Mouse (Mus musculus): Measurements from ENCODE around the gene Sgms1. TPM values are rescaled to one million over a fixed set of nuclear protein-coding genes. Genes with fewer than 3 reads are reported as not detected.

Gene Sgms1
- total and polyA plus RNA-seq, 2 experiments from 2014 or later: 21.3 to 28.4 TPM

DNA sequence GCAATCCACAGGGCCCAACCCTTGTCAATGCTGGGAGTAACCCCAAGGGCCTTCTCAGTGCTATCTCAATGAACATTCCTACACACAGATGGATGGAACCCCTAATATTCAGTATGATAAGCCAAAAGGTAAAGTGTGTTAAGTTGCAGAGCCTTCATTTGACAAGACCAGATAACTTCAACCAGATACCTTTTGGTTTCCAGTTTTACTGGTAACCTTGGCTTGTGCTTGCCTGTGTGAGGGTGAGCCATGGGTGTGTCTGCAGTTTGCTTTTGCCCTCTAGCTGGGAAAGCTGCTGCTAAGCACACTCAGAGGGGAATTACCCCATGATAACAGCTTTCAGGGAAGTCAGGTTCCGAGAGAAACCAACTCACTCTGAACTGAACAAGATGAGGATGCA, 125.8 kb downstream of the Sgms1 start:
- Histone ChIP-seq H3K27me3 (ENCODE audit: insufficient read depth, low read length) (no peaks in the 10 kb centered on the region), H3K4me1 (ENCODE audit: insufficient read depth, low read length) (no peaks in the 10 kb centered on the region), H3K4me2 (ENCODE audit: low read depth, low read length, poor library complexity, severe bottlenecking) (no peak overlapping the region), H3K4me3 (ENCODE audit: low read depth, low read length) (no peak overlapping the region), H3K9me3 (ENCODE audit: low read length) (no peaks in the 10 kb centered on the region), H3K9ac (replicated peaks; ENCODE audit: low read length, poor library complexity, severe bottlenecking) (no peak overlapping the region), H3K36me3 (ENCODE audit: insufficient read depth, low read length) (peaks cover 4% of the 10 kb centered on the region; the same call in 1 of the 2 replicates), H3K27ac (ENCODE audit: low read depth, low read length) (no peak overlapping the region)
- ATAC-seq (ENCODE audit: low FRiP score) (no peak), DNase-seq (ENCODE audit: low spot score) (no peak)
- 97% methylated on average over 1 of the region's 1 CpGs for WGBS
- TF ChIP-seq CTCF (IDR thresholded peaks at IDR 0.05): no peak

DNA sequence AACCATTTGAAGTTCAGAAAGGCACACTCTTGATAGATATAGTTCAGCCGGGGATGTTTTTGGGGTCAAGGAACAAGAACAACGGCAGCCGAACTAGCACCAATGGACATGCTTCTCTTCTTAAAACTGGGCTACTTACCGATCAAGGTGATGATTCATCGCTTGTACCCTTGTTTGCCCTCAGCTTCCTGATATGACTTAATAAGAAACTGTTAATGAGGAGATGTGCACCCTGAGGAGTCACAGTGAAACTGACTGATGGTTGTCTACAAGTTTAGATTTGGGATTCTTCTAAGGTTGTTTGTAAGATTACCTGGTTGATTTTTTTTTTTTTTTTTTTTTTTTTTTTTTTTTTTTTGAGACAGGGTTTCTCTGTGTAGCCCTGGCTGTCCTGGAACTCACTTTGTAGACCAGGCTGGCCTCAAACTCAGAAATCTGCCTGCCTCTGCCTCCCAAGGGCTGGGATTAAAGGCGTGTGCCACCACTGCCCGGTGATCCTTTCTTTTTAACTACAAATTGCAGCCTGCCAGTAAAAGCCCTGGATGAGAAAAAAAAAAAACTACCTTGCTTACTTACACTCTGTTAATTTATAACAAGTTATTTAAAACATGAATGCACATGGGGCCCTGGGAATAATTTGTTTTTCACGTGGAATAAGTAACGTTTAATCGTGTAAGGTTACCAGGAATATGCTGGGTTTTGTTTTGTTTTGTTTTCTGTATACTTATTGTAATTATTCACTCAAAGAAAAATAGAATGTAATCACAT, 126.5 kb downstream of the Sgms1 start:
- no peak for ATAC-seq (ENCODE audit: low FRiP score)
- DNase-seq (ENCODE audit: low spot score): no peak
- Histone ChIP-seq H3K27ac (ENCODE audit: low read depth, low read length) (no peak overlapping the region), H3K9ac (replicated peaks; ENCODE audit: low read length, poor library complexity, severe bottlenecking) (no peak overlapping the region), H3K36me3 (ENCODE audit: insufficient read depth, low read length) (peaks cover 4% of the 10 kb centered on the region; the same call in 1 of the 2 replicates), H3K27me3 (ENCODE audit: insufficient read depth, low read length) (no peaks in the 10 kb centered on the region), H3K4me1 (ENCODE audit: insufficient read depth, low read length) (0 out of 2 replicates have a peak, but pooled peaks cover 6% of the 10 kb centered on the region), H3K4me2 (ENCODE audit: low read depth, low read length, poor library complexity, severe bottlenecking) (no peak overlapping the region), H3K9me3 (ENCODE audit: low read length) (no peaks in the 10 kb centered on the region), H3K4me3 (ENCODE audit: low read depth, low read length) (no peak overlapping the region)
- WGBS: 93% methylated on average over 10 of the region's 10 CpGs
- TF ChIP-seq CTCF (IDR thresholded peaks at IDR 0.05): no peak

DNA sequence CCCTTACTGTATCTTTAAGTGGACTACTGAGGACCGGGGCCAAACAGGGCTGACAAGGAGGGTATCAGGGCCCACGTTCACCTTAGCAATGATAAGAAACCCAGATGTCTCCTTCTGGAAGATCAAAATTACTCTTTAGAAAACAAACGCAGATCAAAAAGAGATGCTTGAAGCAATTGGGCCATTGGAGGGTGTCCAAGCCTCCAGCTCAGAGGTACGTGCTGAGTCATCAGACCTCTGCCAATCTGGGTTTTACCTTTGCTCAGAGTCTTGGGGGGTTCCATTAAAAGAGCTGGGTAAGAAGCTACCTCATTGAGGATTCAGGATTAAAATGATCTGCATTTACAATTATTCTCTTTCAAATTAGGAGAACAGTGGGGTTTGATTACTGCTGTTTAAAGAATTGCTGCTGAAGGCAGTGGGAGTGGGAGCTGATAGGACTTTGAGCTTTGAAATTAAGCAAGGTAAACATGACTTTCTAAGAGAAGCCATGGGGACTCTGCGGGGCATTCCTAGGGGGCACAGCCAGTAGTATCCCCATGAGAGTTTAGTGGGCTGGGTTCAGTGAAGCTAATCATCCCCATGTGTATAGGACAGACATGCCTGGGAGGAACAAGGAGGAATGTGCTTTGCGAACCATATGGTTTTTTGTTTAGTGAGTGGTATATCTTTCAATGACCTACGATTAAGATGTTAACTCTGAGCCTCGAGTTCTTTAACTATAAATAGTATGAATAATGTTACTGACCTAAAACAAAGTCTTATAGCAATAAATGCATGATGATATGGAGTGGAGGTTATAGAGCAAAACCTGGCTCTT, 128.4 kb downstream of the Sgms1 start:
- Histone ChIP-seq H3K4me1 (ENCODE audit: insufficient read depth, low read length) (0 out of 2 replicates have a peak, but pooled peaks cover 6% of the 10 kb centered on the region), H3K9me3 (ENCODE audit: low read length) (no peaks in the 10 kb centered on the region), H3K4me2 (ENCODE audit: low read depth, low read length, poor library complexity, severe bottlenecking) (no peak overlapping the region), H3K36me3 (ENCODE audit: insufficient read depth, low read length) (peaks cover 4% of the 10 kb centered on the region; the same call in 1 of the 2 replicates), H3K4me3 (ENCODE audit: low read depth, low read length) (no peak overlapping the region), H3K9ac (replicated peaks; ENCODE audit: low read length, poor library complexity, severe bottlenecking) (no peak overlapping the region), H3K27me3 (ENCODE audit: insufficient read depth, low read length) (no peaks in the 10 kb centered on the region), H3K27ac (ENCODE audit: low read depth, low read length) (no peak overlapping the region)
- no peak for ATAC-seq (ENCODE audit: low FRiP score)
- no peak for TF ChIP-seq CTCF (IDR thresholded peaks at IDR 0.05)
- no peak for DNase-seq (ENCODE audit: low spot score)
- 56% methylated on average over 8 of the region's 8 CpGs for WGBS

DNA sequence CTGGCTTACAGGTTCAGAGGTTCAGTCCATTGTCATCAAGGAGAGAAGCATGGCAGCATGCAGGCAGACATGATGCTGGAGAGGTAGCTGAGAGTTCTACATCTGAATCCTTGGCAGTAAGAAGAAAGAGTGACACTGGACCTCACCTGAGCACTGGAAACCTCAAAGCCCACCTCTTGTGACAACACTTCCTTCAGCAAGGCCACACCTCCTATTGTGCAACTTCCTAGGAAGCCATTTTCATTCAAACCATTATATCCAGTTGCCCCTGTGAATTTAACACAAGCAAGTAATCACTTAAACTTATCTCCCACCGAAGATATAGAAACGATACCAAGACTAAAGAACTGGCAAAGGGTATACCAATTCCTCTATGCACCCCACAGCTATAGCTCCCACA, 129.7 kb downstream of the Sgms1 start:
- H3K4me2 ChIP-seq (ENCODE audit: low read depth, low read length, poor library complexity, severe bottlenecking): no peak overlapping the region
- 0 out of 2 replicates have a peak, but pooled peaks cover 6% of the 10 kb centered on the region for H3K4me1 ChIP-seq (ENCODE audit: insufficient read depth, low read length)
- no peaks in the 10 kb centered on the region for H3K27me3 ChIP-seq (ENCODE audit: insufficient read depth, low read length)
- ATAC-seq (ENCODE audit: low FRiP score) (no peak), DNase-seq (ENCODE audit: low spot score) (no peak)
- peaks cover 4% of the 10 kb centered on the region; the same call in 1 of the 2 replicates for H3K36me3 ChIP-seq (ENCODE audit: insufficient read depth, low read length)
- no peaks in the 10 kb centered on the region for H3K9me3 ChIP-seq (ENCODE audit: low read length)
- TF ChIP-seq CTCF (IDR thresholded peaks at IDR 0.05): no peak
- H3K27ac ChIP-seq (ENCODE audit: low read depth, low read length): no peak overlapping the region
- 97% methylated on average over 2 of the region's 2 CpGs for WGBS
- no peak overlapping the region for H3K4me3 ChIP-seq (ENCODE audit: low read depth, low read length)
- H3K9ac ChIP-seq (replicated peaks; ENCODE audit: low read length, poor library complexity, severe bottlenecking): no peak overlapping the region

DNA sequence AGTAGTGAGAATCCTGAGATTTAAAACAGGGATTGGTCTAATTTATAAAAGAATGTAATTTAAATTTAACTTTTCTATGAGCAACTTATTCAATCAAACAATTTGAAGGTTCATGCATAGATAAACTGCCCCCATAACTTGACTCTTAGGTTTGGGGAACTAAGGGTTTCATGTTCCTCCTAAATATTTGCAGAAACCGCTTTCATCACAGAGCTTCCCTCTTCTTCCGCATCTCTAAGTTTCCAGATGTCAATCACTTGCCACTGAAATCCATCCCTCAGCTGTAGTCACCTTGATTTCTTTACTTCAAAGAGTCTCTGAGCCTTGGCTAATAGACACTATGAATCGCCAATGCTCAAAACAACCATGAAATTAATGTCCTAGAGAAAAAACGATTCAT, 130.5 kb downstream of the Sgms1 start:
- ATAC-seq (ENCODE audit: low FRiP score) (no peak), DNase-seq (ENCODE audit: low spot score) (no peak)
- TF ChIP-seq CTCF (IDR thresholded peaks at IDR 0.05): no peak
- Histone ChIP-seq H3K4me2 (ENCODE audit: low read depth, low read length, poor library complexity, severe bottlenecking) (no peak overlapping the region), H3K36me3 (ENCODE audit: insufficient read depth, low read length) (peaks cover 4% of the 10 kb centered on the region; the same call in 1 of the 2 replicates), H3K4me1 (ENCODE audit: insufficient read depth, low read length) (0 out of 2 replicates have a peak, but pooled peaks cover 6% of the 10 kb centered on the region), H3K27ac (ENCODE audit: low read depth, low read length) (no peak overlapping the region), H3K4me3 (ENCODE audit: low read depth, low read length) (no peak overlapping the region), H3K9ac (replicated peaks; ENCODE audit: low read length, poor library complexity, severe bottlenecking) (no peak overlapping the region), H3K27me3 (ENCODE audit: insufficient read depth, low read length) (no peaks in the 10 kb centered on the region), H3K9me3 (ENCODE audit: low read length) (no peaks in the 10 kb centered on the region)
- 79% methylated on average over 4 of the region's 4 CpGs for WGBS

Data from midbrain, postnatal 0 days (tissue).